Mouse (Mus musculus): ENCODE results near the gene Dlg2.

DNA sequence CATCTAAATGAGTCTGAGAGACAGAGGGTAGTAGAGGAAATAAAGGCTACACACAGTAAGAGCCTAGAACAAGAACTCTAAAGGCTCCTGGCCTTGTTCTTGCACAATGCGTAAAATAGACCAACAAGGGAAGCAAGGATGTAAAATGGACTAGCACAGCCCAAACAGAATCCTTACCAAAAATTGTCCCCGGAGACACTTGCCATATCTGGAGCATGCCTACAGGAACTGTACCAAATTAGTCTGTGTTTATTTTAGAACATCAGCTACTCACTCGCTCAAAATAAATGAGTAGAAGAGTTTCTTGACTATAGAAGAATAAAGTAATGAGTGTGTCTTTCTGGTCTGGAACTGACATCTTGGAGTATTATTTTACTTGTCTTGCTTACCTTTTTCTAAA, 1812.3 kb downstream of the Dlg2 start:
- no peak for TF ChIP-seq CTCF (IDR thresholded peaks at IDR 0.05; ENCODE audit: extremely low read depth, insufficient read depth, insufficient read length, insufficient replicate concordance)
- no peak for TF ChIP-seq POLR2A (IDR thresholded peaks at IDR 0.05; ENCODE audit: low read depth, low read length)
